Mouse (Mus musculus) small intestine, adult 2 months (tissue): ENCODE data around the gene Trim3. TPM values are rescaled to one million over a fixed set of nuclear protein-coding genes. Genes with fewer than 3 reads are reported as not detected.

Experiments used
- H3K27ac ChIP-seq: fragments of 200-500 bp; 2 replicates; pipeline ENCODE4 v1.5.1; 2012; ENCODE audit warnings: low read depth, low read length, control low read depth, inconsistent platforms; ENCODE audit not compliant: insufficient read depth
- H3K27me3 ChIP-seq: fragments of 200-500 bp; 2 replicates; pipeline ENCODE4 v1.6.1; 2012; ENCODE audit warnings: mild to moderate bottlenecking, moderate library complexity, low read length, inconsistent platforms; ENCODE audit not compliant: control insufficient read depth, insufficient read depth
- H3K36me3 ChIP-seq: fragments of 200-500 bp; 2 replicates; pipeline ENCODE4 v1.6.1; 2012; ENCODE audit warnings: mild to moderate bottlenecking, low read length, control low read depth, inconsistent platforms; ENCODE audit not compliant: control insufficient read depth, insufficient read depth
- H3K4me1 ChIP-seq: fragments of 200-500 bp; 2 replicates; pipeline ENCODE4 v1.6.1; 2012; ENCODE audit warnings: low read length, inconsistent platforms, mixed read lengths; ENCODE audit not compliant: control insufficient read depth, insufficient read depth, insufficient read length
- H3K4me3 ChIP-seq: fragments of 200-500 bp; 2 replicates; pipeline ENCODE4 v1.5.1; 2012; ENCODE audit warnings: low read depth, mild to moderate bottlenecking, control low read depth, inconsistent platforms, low read length, moderate library complexity
- CTCF ChIP-seq: fragments of 200-500 bp; IDR thresholded peaks from 2 replicates; pipeline ENCODE4 v1.5.1; 2012; ENCODE audit warnings: low read depth, mild to moderate bottlenecking, control low read depth, inconsistent platforms, low read length, moderate library complexity, mixed read lengths; ENCODE audit not compliant: insufficient replicate concordance, insufficient read length; ENCODE audit errors: extremely low read depth
- POLR2A ChIP-seq: fragments of 200-500 bp; IDR thresholded peaks from 2 replicates; pipeline ENCODE4 v1.6.1; 2012; ENCODE audit warnings: low read depth, mild to moderate bottlenecking, control low read depth, inconsistent platforms, low read length, moderate library complexity
- WGBS: fragments of 180-500 bp; shearing (Covaris S2); methylation state at CpG from one replicate; pipeline ENCODE4 v1.1.7; 2018; 5-methylcytosine and 5-hydroxymethylcytosine counted together
- polyA plus RNA-seq: library from polyadenylated mRNA; depleted of rRNA; stranded (reverse); fragments of >200 nt; gene quantifications from 2 replicates; pipeline ENCODE4 v1.2.3, GENCODE M21; 2012

Gene Trim3
- polyA plus RNA-seq, 1 experiment = 15.5 TPM

DNA sequence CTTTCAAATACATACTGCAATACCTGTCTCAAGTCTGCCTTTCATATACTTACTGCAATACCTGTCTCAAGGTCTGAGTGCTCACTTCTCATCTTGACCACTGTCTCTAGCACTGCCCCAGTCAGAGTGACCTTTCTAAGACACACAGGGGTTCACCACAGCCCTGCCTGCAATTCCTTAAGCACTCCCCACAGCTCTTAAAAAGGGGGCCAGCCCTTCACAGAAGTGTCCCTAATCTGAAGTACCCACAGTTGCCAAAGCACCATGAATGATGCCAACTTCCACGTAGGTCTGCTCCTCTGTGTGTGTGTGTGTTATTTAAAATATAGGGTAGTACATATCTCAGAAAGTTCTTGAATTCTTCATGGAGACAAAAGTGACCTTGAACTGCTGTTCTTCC lies 21.6 kb downstream of the Trim3 start:
- H3K4me3 ChIP-seq = no peak overlapping the region
- no peak overlapping the region for H3K27ac ChIP-seq
- TF ChIP-seq CTCF = no peak
- no peak for TF ChIP-seq POLR2A
- 82% methylated on average over 1 of the region's 1 CpGs for WGBS
- H3K27me3 ChIP-seq = no peaks in the 10 kb centered on the region
- no peaks in the 10 kb centered on the region for H3K4me1 ChIP-seq
- peaks cover 8% of the 10 kb centered on the region; the same call in 1 of the 2 replicates for H3K36me3 ChIP-seq

DNA sequence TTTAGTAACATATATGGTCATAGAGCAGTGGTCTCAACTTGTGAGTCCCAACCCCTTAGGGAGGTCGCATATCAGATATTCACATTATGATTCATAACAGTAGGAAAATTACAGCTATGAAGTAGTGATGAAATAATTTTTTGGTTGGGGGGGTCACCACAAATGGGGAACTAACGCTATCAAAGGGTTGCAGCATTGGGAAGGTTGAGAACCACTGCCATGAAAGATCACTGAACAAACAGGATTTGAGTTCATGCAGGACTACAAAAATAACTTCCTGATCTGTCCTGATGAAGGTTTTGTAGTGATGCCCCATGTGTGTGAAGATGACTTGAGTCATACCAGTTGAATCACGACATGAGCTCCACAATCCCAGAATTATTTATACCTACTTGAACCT lies 24.9 kb downstream of the Trim3 start:
- H3K4me3 ChIP-seq = no peak overlapping the region
- no peaks in the 10 kb centered on the region for H3K27me3 ChIP-seq
- no peaks in the 10 kb centered on the region for H3K4me1 ChIP-seq
- 74% methylated on average over 3 of the region's 3 CpGs for WGBS
- H3K36me3 ChIP-seq = peaks cover 6% of the 10 kb centered on the region; the same call in 1 of the 2 replicates
- no peak overlapping the region for H3K27ac ChIP-seq
- no peak for TF ChIP-seq CTCF
- TF ChIP-seq POLR2A = no peak

DNA sequence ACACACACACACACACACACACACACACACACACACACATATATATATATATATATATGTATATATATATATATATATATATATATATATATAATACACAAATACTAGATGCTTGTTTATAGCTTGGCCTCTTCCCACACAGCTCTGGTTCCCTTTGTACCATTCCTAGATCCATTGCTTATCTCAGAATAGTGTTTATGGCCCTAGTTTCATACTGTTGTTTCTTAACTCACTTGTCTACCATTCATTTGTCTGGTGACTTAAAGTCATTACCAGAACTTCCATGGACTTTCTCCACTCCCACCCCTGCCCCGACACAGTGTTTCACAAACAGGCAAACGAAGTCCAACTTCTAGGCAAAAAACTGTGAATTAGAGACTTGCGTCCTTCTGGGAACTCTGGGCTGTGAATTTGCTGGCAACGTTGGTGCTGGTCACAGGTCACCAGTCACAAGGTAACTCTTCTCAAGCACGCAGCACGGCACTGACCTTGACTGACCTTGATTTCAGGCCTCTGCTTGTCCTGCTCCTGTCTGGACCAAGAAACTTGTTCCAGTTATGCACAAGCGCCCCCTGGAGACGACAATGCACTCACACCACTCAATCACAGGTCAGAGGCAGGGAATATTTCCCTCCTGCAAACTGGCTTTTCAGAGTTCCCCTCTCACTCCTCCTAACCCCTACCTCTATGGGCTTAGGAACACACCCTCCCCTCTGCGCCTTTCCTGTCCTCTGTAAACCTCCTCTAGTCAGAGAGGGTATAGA lies 30.3 kb downstream of the Trim3 start:
- 34% methylated on average over 9 of the region's 9 CpGs for WGBS
- TF ChIP-seq CTCF = peak; percentile 72; the same call in 1 of the 2 replicates
- TF ChIP-seq POLR2A = no peak

GRCm38 (mm10) chr7:105590097-105590496 lies 43.3 kb downstream of the Trim3 start:
- H3K27me3 ChIP-seq = no peaks in the 10 kb centered on the region
- no peaks in the 10 kb centered on the region for H3K36me3 ChIP-seq
- H3K4me3 ChIP-seq = no peak overlapping the region
- TF ChIP-seq CTCF (no peak), POLR2A (no peak)
- 33% methylated on average over 7 of the region's 7 CpGs for WGBS
- H3K27ac ChIP-seq = no peak overlapping the region
- no peaks in the 10 kb centered on the region; the same call in 1 of the 2 replicates for H3K4me1 ChIP-seq

More for the DNA sequence above, 30.3 kb downstream of the Trim3 start:
- no peaks in the 10 kb centered on the region for H3K4me1 ChIP-seq
- H3K36me3 ChIP-seq = no peaks in the 10 kb centered on the region
- H3K27me3 ChIP-seq = no peaks in the 10 kb centered on the region
- no peak overlapping the region for H3K27ac ChIP-seq
- H3K4me3 ChIP-seq = no peak overlapping the region

DNA sequence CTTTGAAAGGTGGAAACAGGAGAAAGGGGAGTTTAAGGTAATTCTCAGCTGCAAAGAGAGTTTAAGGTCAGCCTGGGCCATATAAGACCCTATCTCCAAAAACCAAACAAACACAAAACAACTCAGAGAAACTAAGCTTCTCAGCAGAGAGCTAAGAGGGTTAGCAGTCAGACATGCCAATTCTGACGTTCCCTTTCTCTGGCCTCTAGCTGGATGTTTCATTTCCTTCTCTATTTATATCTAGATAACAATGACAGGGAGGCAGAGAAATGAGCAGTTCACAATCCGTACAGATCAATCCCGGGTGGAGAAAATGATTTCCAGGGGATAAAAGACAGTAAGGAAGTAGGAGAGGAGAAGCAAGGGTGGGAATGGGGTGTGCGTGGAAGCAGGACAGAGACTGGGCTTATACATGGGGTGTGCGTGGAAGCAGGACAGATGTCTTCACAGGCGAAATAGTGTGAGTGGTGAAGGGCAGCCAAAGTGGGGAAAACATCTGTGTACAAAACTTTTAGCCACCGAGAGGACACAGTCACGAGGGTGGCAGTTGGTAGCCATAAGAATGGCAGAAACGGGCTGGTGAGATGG lies 45.0 kb downstream of the Trim3 start:
- Histone ChIP-seq H3K4me3 (no peak overlapping the region), H3K4me1 (no peaks in the 10 kb centered on the region; the same call in 1 of the 2 replicates), H3K27me3 (no peaks in the 10 kb centered on the region; the same call in 1 of the 2 replicates), H3K36me3 (no peaks in the 10 kb centered on the region), H3K27ac (no peak overlapping the region)
- 42% methylated on average over 9 of the region's 9 CpGs for WGBS
- TF ChIP-seq POLR2A = no peak
- TF ChIP-seq CTCF = no peak

GRCm38 (mm10) chr7:105581959-105582358 lies 51.4 kb downstream of the Trim3 start:
- Histone ChIP-seq H3K4me3 (no peak overlapping the region), H3K36me3 (no peaks in the 10 kb centered on the region), H3K4me1 (peaks cover 3% of the 10 kb centered on the region; the same call in 1 of the 2 replicates), H3K27me3 (peaks cover 5% of the 10 kb centered on the region; the same call in 1 of the 2 replicates), H3K27ac (no peak overlapping the region)
- 71% methylated on average over 2 of the region's 2 CpGs for WGBS
- TF ChIP-seq CTCF (no peak), POLR2A (no peak)

- H3K27ac ChIP-seq = no peak within 1 kb of the TSS; the same call in 1 of the 2 replicates
- under 1% methylated on average over 49 of the region's 54 CpGs for WGBS
- H3K36me3 ChIP-seq = no peaks in the 10 kb centered on the region
- TF ChIP-seq POLR2A (no peak), CTCF (no peak)
- peak within 1 kb of the TSS; percentile 97 for H3K4me3 ChIP-seq
- peaks cover 5% of the 10 kb centered on the region; the same call in 1 of the 2 replicates for H3K27me3 ChIP-seq
- H3K4me1 ChIP-seq = peaks cover 3% of the 10 kb centered on the region; the same call in 1 of the 2 replicates
Measured at GRCm38 (mm10) chr7:105581094-105581703, 52.2 kb downstream of the Trim3 start, which contains the start of gene Apbb1. Apbb1 (minus strand) TSS chr7:105581653.
